Mouse (Mus musculus) MEL (cell line): ENCODE results near the gene Pde3b. TPM values are rescaled to one million over a fixed set of nuclear protein-coding genes. Genes with fewer than 3 reads are reported as not detected.

Experiments
- DNase-seq: peaks from one replicate; pipeline ENCODE4 v3.0.0; 2011; ENCODE audit warnings: low read depth, low spot score
- H3K27ac ChIP-seq: 2 replicates; pipeline ENCODE4 v1.5.1; 2012; ENCODE audit warnings: low read depth, mild to moderate bottlenecking, control low read depth, low read length, moderate library complexity; ENCODE audit not compliant: control insufficient read depth
- H3K27me3 ChIP-seq, 2 experiments: fragments of 150-350 bp in 1 of 2; sonication (generic) in 1 of 2; 2 replicates each; pipeline ENCODE4 v1.6.1; 2012; ENCODE audit warnings: low read length in 2 of 2, mild to moderate bottlenecking in 2 of 2, improper control_type of control experiment in 1 of 2, moderate library complexity in 1 of 2; ENCODE audit not compliant: insufficient read depth in 2 of 2, control insufficient read depth in 1 of 2
- H3K36me3 ChIP-seq, 2 experiments: 2 replicates each; pipeline ENCODE4 v1.6.1; 2012 to 2014; ENCODE audit warnings: low read length in 2 of 2, improper control_type of control experiment in 1 of 2, inconsistent platforms in 1 of 2, mild to moderate bottlenecking in 1 of 2; ENCODE audit not compliant: insufficient read depth in 2 of 2, control insufficient read depth in 1 of 2
- H3K4me1 ChIP-seq, 2 experiments: fragments of 150-350 bp in 1 of 2; sonication (generic) in 1 of 2; 2 replicates each; pipeline ENCODE4 v1.6.1; 2012; ENCODE audit warnings: low read length in 2 of 2, improper control_type of control experiment in 1 of 2, mild to moderate bottlenecking in 1 of 2; ENCODE audit not compliant: insufficient read depth in 2 of 2, control insufficient read depth in 1 of 2
- H3K4me3 ChIP-seq, 2 experiments: fragments of 150-350 bp in 1 of 2; sonication (generic) in 1 of 2; 2 replicates each; pipeline ENCODE4 v1.5.1; 2012; ENCODE audit warnings: low read depth in 2 of 2, low read length in 2 of 2, mild to moderate bottlenecking in 2 of 2, moderate library complexity in 2 of 2, control low read depth in 1 of 2, improper control_type of control experiment in 1 of 2; ENCODE audit not compliant: control insufficient read depth in 1 of 2, insufficient read depth in 1 of 2
- H3K79me2 ChIP-seq: 2 replicates; pipeline ENCODE4 v1.6.1; 2012; ENCODE audit warnings: mild to moderate bottlenecking, low read length, moderate library complexity; ENCODE audit not compliant: control insufficient read depth, poor library complexity, insufficient read depth
- H3K9ac ChIP-seq: 2 replicates; pipeline ENCODE4 v1.6.1; 2012; ENCODE audit warnings: low read depth, mild to moderate bottlenecking, control low read depth, low read length, moderate library complexity; ENCODE audit not compliant: control insufficient read depth, poor library complexity, severe bottlenecking
- H3K9me3 ChIP-seq: fragments of 150-350 bp; sonication (generic); replicated peaks from 2 replicates; pipeline ENCODE4 v1.6.1; 2012; ENCODE audit warnings: mild to moderate bottlenecking, low read length, improper control_type of control experiment, moderate library complexity; ENCODE audit not compliant: insufficient read depth
- BHLHE40 ChIP-seq: IDR thresholded peaks from 2 replicates; pipeline ENCODE4 v1.6.1; 2012; ENCODE audit warnings: low read depth, mild to moderate bottlenecking, inconsistent platforms, low read length, improper control_type of control experiment, borderline replicate concordance
- CHD2 ChIP-seq: IDR thresholded peaks from 2 replicates; pipeline ENCODE4 v1.6.1; 2011; ENCODE audit warnings: low read length, improper control_type of control experiment
- ELF1 ChIP-seq: IDR thresholded peaks from 2 replicates; pipeline ENCODE4 v1.6.1; 2014; ENCODE audit warnings: low read depth, mild to moderate bottlenecking, inconsistent platforms, low read length, improper control_type of control experiment, moderate library complexity
- EP300 ChIP-seq, 2 experiments: IDR thresholded peaks; 2 replicates each; pipeline ENCODE4 v1.6.1; 2011; ENCODE audit warnings: improper control_type of control experiment in 2 of 2, low read length in 2 of 2, low read depth in 1 of 2, mild to moderate bottlenecking in 1 of 2
- ETS1 ChIP-seq: IDR thresholded peaks from 2 replicates; pipeline ENCODE4 v1.6.1; 2012; ENCODE audit warnings: low read depth, mild to moderate bottlenecking, inconsistent platforms, low read length, improper control_type of control experiment, moderate library complexity
- GATA1 ChIP-seq: IDR thresholded peaks from 2 replicates; pipeline ENCODE4 v1.6.1; 2011; ENCODE audit warnings: low read depth, low read length, improper control_type of control experiment
- JUND ChIP-seq: IDR thresholded peaks from 2 replicates; pipeline ENCODE4 v1.6.1; 2011; ENCODE audit warnings: low read depth, mild to moderate bottlenecking, improper control_type of control experiment, low read length
- MAFK ChIP-seq: IDR thresholded peaks from 2 replicates; pipeline ENCODE4 v1.6.1; 2011; ENCODE audit warnings: low read depth, mild to moderate bottlenecking, low read length, improper control_type of control experiment, borderline replicate concordance
- MAX ChIP-seq: IDR thresholded peaks from 2 replicates; pipeline ENCODE4 v1.6.1; 2011; ENCODE audit warnings: low read length, improper control_type of control experiment
- MEF2A ChIP-seq: IDR thresholded peaks from 2 replicates; pipeline ENCODE4 v1.6.1; 2014; ENCODE audit warnings: low read depth, mild to moderate bottlenecking, inconsistent platforms, low read length, improper control_type of control experiment; ENCODE audit not compliant: poor library complexity, insufficient replicate concordance, severe bottlenecking; ENCODE audit errors: extremely low read depth
- MXI1 ChIP-seq: IDR thresholded peaks from 2 replicates; pipeline ENCODE4 v1.6.1; 2011; ENCODE audit warnings: mild to moderate bottlenecking, low read depth, low read length, improper control_type of control experiment
- MYC ChIP-seq: IDR thresholded peaks from 2 replicates; pipeline ENCODE4 v1.6.1; 2011; ENCODE audit warnings: low read depth, mild to moderate bottlenecking, low read length, improper control_type of control experiment, moderate library complexity
- NELFE ChIP-seq: IDR thresholded peaks from 2 replicates; pipeline ENCODE4 v1.6.1; 2011; ENCODE audit warnings: low read depth, low read length, improper control_type of control experiment
- NRF1 ChIP-seq: IDR thresholded peaks from 2 replicates; pipeline ENCODE4 v1.6.1; 2014; ENCODE audit warnings: low read depth, mild to moderate bottlenecking, inconsistent platforms, low read length, improper control_type of control experiment, moderate library complexity; ENCODE audit not compliant: poor library complexity, insufficient read depth, severe bottlenecking
- RCOR1 ChIP-seq: IDR thresholded peaks from 2 replicates; pipeline ENCODE4 v1.6.1; 2012; ENCODE audit warnings: low read depth, mild to moderate bottlenecking, inconsistent platforms, low read length, improper control_type of control experiment
- SIN3A ChIP-seq: IDR thresholded peaks from 2 replicates; pipeline ENCODE4 v1.6.1; 2012; ENCODE audit warnings: low read length, improper control_type of control experiment, inconsistent platforms
- TAL1 ChIP-seq: IDR thresholded peaks from 2 replicates; pipeline ENCODE4 v1.6.1; 2012; ENCODE audit warnings: mild to moderate bottlenecking, inconsistent platforms, low read length, moderate library complexity, mixed read lengths
- TBP ChIP-seq: IDR thresholded peaks from 2 replicates; pipeline ENCODE4 v1.8.0; 2011; ENCODE audit warnings: low read depth, low read length, improper control_type of control experiment
- TCF12 ChIP-seq: IDR thresholded peaks from 2 replicates; pipeline ENCODE4 v1.6.1; 2014; ENCODE audit warnings: low read depth, mild to moderate bottlenecking, inconsistent platforms, low read length, improper control_type of control experiment, moderate library complexity
- USF1 ChIP-seq: IDR thresholded peaks from 2 replicates; pipeline ENCODE4 v1.6.1; 2014; ENCODE audit warnings: low read depth, mild to moderate bottlenecking, inconsistent platforms, low read length, improper control_type of control experiment, moderate library complexity
- USF2 ChIP-seq, 2 experiments: IDR thresholded peaks; 2 replicates each; pipeline ENCODE4 v1.6.1; 2011 to 2012; ENCODE audit warnings: improper control_type of control experiment in 2 of 2, low read length in 2 of 2, borderline replicate concordance in 1 of 2, inconsistent platforms in 1 of 2, low read depth in 1 of 2, mild to moderate bottlenecking in 1 of 2; ENCODE audit not compliant: insufficient read depth in 1 of 2
- polyA plus RNA-seq, 2 experiments: library from polyadenylated mRNA; stranded (reverse) in 1 of 2; unstranded in 1 of 2; fragments of >175 nt in 1 of 2; fragments of >200 nt in 1 of 2; gene quantifications; 2 replicates each; pipeline versions ENCODE4 v1.2.1 to v1.2.4; 2012; ENCODE audit warnings: low replicate concordance in 2 of 2, low read depth in 1 of 2; ENCODE audit not compliant: insufficient read length in 2 of 2, insufficient read depth in 1 of 2, missing spikeins in 1 of 2
- total RNA-seq: library from RNA; depleted of rRNA; stranded (reverse); fragments of 300-350 nt; gene quantifications from 2 replicates; pipeline ENCODE4 v1.2.3, GENCODE M21; 2012

The Pde3b gene
- total and polyA plus RNA-seq, 3 experiments = 4.5 to 36.6 (median 9.9) TPM

DNA sequence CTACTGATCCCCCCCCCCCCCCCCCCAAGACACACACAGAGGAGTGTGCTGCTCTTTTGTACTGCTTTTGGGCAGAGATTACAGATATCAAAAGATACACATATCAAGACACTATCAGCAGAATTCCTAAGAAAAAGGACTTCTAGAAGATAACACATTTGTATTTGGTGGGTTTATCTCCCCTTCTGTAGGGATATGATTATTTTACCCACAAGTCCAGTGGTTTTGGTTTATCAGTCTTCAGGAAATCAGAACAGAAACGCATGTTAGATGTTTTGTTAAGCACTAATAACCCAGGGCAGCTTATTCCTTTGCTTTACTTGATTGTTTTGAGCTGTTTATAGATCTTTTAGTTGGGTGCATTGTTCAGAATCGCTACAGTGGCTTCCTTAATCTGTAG lies 62.8 kb downstream of the Pde3b start (continued):
- TF ChIP-seq USF2 (IDR thresholded peaks at IDR 0.05; ENCODE audit: borderline replicate concordance in 1 of 2, insufficient read depth in 1 of 2, low read depth in 1 of 2, low read length in 2 of 2) = no peak

DNA sequence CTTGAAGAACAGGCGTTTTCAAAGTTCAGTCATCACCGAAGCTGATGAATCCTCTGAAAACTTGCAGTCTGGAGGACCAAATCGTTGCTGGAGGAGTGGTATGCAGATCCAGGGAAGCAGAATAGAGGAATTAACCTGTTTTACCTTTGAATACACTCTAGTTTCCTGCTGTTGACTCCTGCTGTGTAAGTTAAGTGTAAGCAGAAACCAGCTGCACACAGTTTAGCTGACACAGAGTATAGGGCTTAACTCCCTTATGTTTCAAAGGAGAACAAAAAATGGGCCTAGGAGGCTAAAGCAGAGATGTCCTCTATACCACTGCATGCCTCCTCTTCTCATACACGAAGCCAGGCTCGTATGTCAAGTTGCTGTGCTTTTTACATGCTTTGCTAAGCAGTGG lies 63.8 kb downstream of the Pde3b start:
- Histone ChIP-seq H3K36me3 (peaks cover 0 to 53% of the 10 kb centered on the region in 2 experiments; a peak in 2 of 4 replicates), H3K79me2 (peaks cover 6% of the 10 kb centered on the region), H3K9ac (peak overlapping the region; percentile 8; the same call in 1 of the 2 replicates), H3K4me1 (peaks cover 21 to 39% of the 10 kb centered on the region in 2 experiments), H3K4me3 (no peak overlapping the region), H3K9me3 (no peaks in the 10 kb centered on the region), H3K27ac (peak overlapping the region; percentile 75), H3K27me3 (no peaks in the 10 kb centered on the region)
- DNase-seq = no peak
- no peak for TF ChIP-seq USF1

DNA sequence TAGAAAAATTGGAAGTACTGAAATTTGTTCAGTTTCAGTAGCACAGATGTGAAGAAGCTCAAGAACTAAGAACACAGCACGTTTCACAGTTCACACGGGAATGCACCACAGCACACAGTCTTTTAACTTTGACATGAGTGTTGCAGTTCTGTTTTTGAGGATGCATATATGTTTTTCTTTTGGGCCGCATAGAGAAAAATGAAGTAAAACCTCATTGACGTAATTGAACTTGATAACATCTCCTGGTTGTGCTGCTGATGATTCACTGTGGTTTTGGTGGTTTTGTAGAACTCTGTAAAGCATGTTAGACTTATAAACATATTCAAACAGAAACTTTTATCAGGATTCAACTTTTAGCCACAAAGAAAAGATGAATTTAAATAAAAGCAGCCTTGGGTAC lies 64.7 kb downstream of the Pde3b start:
- H3K27me3 ChIP-seq = no peaks in the 10 kb centered on the region
- H3K4me3 ChIP-seq = peak overlapping the region in 1 of 2 experiments; percentile 50; a peak in 1 of 4 replicates
- peak overlapping the region; percentile 36; the same call in 1 of the 2 replicates for H3K9ac ChIP-seq
- no peaks in the 10 kb centered on the region for H3K9me3 ChIP-seq
- TF ChIP-seq MAFK (peak; percentile 90), SIN3A (peak; percentile 94), TAL1 (peak; percentile 51), GATA1 (peak; percentile 95), NELFE (no peak), BHLHE40 (peak; percentile 86), EP300 (IDR thresholded peaks at IDR 0.05; ENCODE audit: low read depth in 1 of 2, low read length in 2 of 2) (peak; percentile 94 to 96), MXI1 (no peak; the same call in 1 of the 2 replicates), USF2 (IDR thresholded peaks at IDR 0.05; ENCODE audit: borderline replicate concordance in 1 of 2, insufficient read depth in 1 of 2, low read depth in 1 of 2, low read length in 2 of 2) (no peak), JUND (peak; percentile 93), MAX (0 out of 2 replicates have a peak, but pooled peaks have one; percentile 30), ETS1 (peak; percentile 100), USF1 (no peak), CHD2 (no peak), TBP (no peak), TCF12 (peak; percentile 87), MEF2A (0 out of 2 replicates have a peak, but pooled peaks have one; percentile 14), MYC (peak; percentile 78; the same call in 1 of the 2 replicates), NRF1 (no peak), RCOR1 (peak; percentile 94), ELF1 (no peak)
- peak; percentile 93 for DNase-seq
- peaks cover 6% of the 10 kb centered on the region for H3K79me2 ChIP-seq
- peaks cover 0 to 55% of the 10 kb centered on the region in 2 experiments; a peak in 2 of 4 replicates for H3K36me3 ChIP-seq
- peak overlapping the region; percentile 87 for H3K27ac ChIP-seq
- peaks cover 20 to 43% of the 10 kb centered on the region in 2 experiments for H3K4me1 ChIP-seq
